Mouse (Mus musculus) E14TG2a.4 (cell line): ENCODE results near the gene Slc38a10.

ENCODE experiments used
- CTCF ChIP-seq: conservative IDR thresholded peaks from 2 replicates; pipeline ENCODE4 v1.5.1; 2014; ENCODE audit warnings: low read length
- NANOG ChIP-seq: IDR thresholded peaks from 2 replicates; pipeline ENCODE4 v1.6.1; 2014; ENCODE audit warnings: borderline replicate concordance, low read length, mixed read lengths

GRCm38 (mm10) chr11:120134148-120134547, 17.0 kb downstream of the Slc38a10 start:
- TF ChIP-seq CTCF, result no peak
- no peak for TF ChIP-seq NANOG
